Mouse (Mus musculus): Measurements from ENCODE around the gene Gipr. TPM values are rescaled to one million over a fixed set of nuclear protein-coding genes. Genes with fewer than 3 reads are reported as not detected.

The Gipr gene
- polyA plus RNA-seq, 1 experiment from 2014 or later, result 2.0 TPM

GRCm38 (mm10) chr7:19180862-19181429 is 15.0 kb upstream of the Gipr start:
- Histone ChIP-seq H3K9ac (ENCODE audit: low read depth, low read length) (peak overlapping the region; percentile 38; the same call in 1 of the 2 replicates), H3K27me3 (replicated peaks; ENCODE audit: control insufficient read depth, insufficient read depth, low read length) (peaks cover 5% of the 10 kb centered on the region), H3K4me1 (ENCODE audit: control insufficient read depth, insufficient read depth, low read depth, low read length) (peaks cover 21% of the 10 kb centered on the region), H3K36me3 (ENCODE audit: control insufficient read depth, insufficient read depth, low read length) (no peaks in the 10 kb centered on the region; the same call in 1 of the 2 replicates), H3K27ac (ENCODE audit: low read depth, low read length) (no peak overlapping the region), H3K4me3 (ENCODE audit: low read length) (peak overlapping the region; percentile 35), H3K9me3 (ENCODE audit: control insufficient read depth, low read length) (no peaks in the 10 kb centered on the region), H3K4me2 (ENCODE audit: low read length) (peak overlapping the region; percentile 49)
- ATAC-seq, result no peak
- 2% methylated on average over 10 of the region's 27 CpGs for WGBS

- Histone ChIP-seq H3K4me1 (ENCODE audit: control insufficient read depth, insufficient read depth, low read depth, low read length) (peaks cover 21% of the 10 kb centered on the region), H3K36me3 (ENCODE audit: control insufficient read depth, insufficient read depth, low read length) (no peaks in the 10 kb centered on the region; the same call in 1 of the 2 replicates), H3K9me3 (ENCODE audit: control insufficient read depth, low read length) (no peaks in the 10 kb centered on the region), H3K4me3 (ENCODE audit: low read length) (no peak overlapping the region; the same call in 1 of the 2 replicates), H3K4me2 (ENCODE audit: low read length) (peak overlapping the region; percentile 81), H3K27ac (ENCODE audit: low read depth, low read length) (no peak overlapping the region), H3K9ac (ENCODE audit: low read depth, low read length) (no peak overlapping the region), H3K27me3 (replicated peaks; ENCODE audit: control insufficient read depth, insufficient read depth, low read length) (peaks cover 5% of the 10 kb centered on the region)
- ATAC-seq, result no peak
- WGBS, result 43% methylated on average over 6 of the region's 6 CpGs
Observed at GRCm38 (mm10) chr7:19179936-19180335, 14.0 kb upstream of the Gipr start.

DNA sequence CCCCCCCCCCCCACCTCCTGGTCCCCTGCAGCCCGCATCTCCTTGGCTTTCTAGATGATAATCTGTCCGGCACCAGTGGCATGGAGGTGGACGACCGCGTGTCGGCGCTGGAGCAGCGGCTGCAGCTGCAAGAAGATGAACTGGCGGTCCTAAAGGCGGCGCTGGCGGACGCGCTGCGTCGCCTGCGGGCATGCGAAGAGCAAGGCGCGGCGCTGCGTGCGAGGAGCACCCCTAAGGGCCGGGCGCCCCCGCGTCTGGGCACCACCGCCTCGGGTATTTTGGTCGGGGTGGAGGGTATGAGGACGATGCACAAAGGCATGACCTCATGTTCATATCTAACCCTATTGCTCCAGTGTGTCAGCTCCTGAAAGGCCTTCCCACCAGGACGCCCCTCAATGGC is 13.2 kb upstream of the Gipr start:
- Histone ChIP-seq H3K27ac (ENCODE audit: low read depth, low read length) (no peak overlapping the region), H3K4me1 (ENCODE audit: control insufficient read depth, insufficient read depth, low read depth, low read length) (peaks cover 16% of the 10 kb centered on the region), H3K4me2 (ENCODE audit: low read length) (peak overlapping the region; percentile 81), H3K9ac (ENCODE audit: low read depth, low read length) (peak overlapping the region; percentile 52), H3K27me3 (replicated peaks; ENCODE audit: control insufficient read depth, insufficient read depth, low read length) (peaks cover 5% of the 10 kb centered on the region), H3K36me3 (ENCODE audit: control insufficient read depth, insufficient read depth, low read length) (no peaks in the 10 kb centered on the region; the same call in 1 of the 2 replicates), H3K4me3 (ENCODE audit: low read length) (peak overlapping the region; percentile 66), H3K9me3 (ENCODE audit: control insufficient read depth, low read length) (no peaks in the 10 kb centered on the region)
- ATAC-seq, result no peak
- WGBS, result under 1% methylated on average over 32 of the region's 32 CpGs

- H3K36me3 ChIP-seq (ENCODE audit: control insufficient read depth, insufficient read depth, low read length), result no peaks in the 10 kb centered on the region; the same call in 1 of the 2 replicates
- H3K9ac ChIP-seq (ENCODE audit: low read depth, low read length), result peak overlapping the region; percentile 56
- WGBS, result 6% methylated on average over 26 of the region's 27 CpGs
- peaks cover 5% of the 10 kb centered on the region for H3K27me3 ChIP-seq (replicated peaks; ENCODE audit: control insufficient read depth, insufficient read depth, low read length)
- peak overlapping the region; percentile 66 for H3K4me3 ChIP-seq (ENCODE audit: low read length)
- no peak for ATAC-seq
- peaks cover 16% of the 10 kb centered on the region for H3K4me1 ChIP-seq (ENCODE audit: control insufficient read depth, insufficient read depth, low read depth, low read length)
- H3K4me2 ChIP-seq (ENCODE audit: low read length), result peak overlapping the region; percentile 81
- H3K9me3 ChIP-seq (ENCODE audit: control insufficient read depth, low read length), result no peaks in the 10 kb centered on the region
- no peak overlapping the region for H3K27ac ChIP-seq (ENCODE audit: low read depth, low read length)
Observed at GRCm38 (mm10) chr7:19178443-19179092, 12.6 kb upstream of the Gipr start.

- no peak for ATAC-seq
- peaks cover 5% of the 10 kb centered on the region for H3K27me3 ChIP-seq (replicated peaks; ENCODE audit: control insufficient read depth, insufficient read depth, low read length)
- no peaks in the 10 kb centered on the region for H3K9me3 ChIP-seq (ENCODE audit: control insufficient read depth, low read length)
- peaks cover 16% of the 10 kb centered on the region for H3K4me1 ChIP-seq (ENCODE audit: control insufficient read depth, insufficient read depth, low read depth, low read length)
- 4% methylated on average over 18 of the region's 18 CpGs for WGBS
- peak overlapping the region; percentile 56 for H3K9ac ChIP-seq (ENCODE audit: low read depth, low read length)
- H3K4me2 ChIP-seq (ENCODE audit: low read length), result peak overlapping the region; percentile 81
- H3K27ac ChIP-seq (ENCODE audit: low read depth, low read length), result no peak overlapping the region
- H3K4me3 ChIP-seq (ENCODE audit: low read length), result peak overlapping the region; percentile 66
- H3K36me3 ChIP-seq (ENCODE audit: control insufficient read depth, insufficient read depth, low read length), result no peaks in the 10 kb centered on the region
Observed at GRCm38 (mm10) chr7:19178035-19178434, 12.1 kb upstream of the Gipr start.

GRCm38 (mm10) chr7:19177216-19177615 is 11.3 kb upstream of the Gipr start:
- Histone ChIP-seq H3K4me1 (ENCODE audit: control insufficient read depth, insufficient read depth, low read depth, low read length) (peaks cover 16% of the 10 kb centered on the region), H3K9ac (ENCODE audit: low read depth, low read length) (peak overlapping the region; percentile 69), H3K4me2 (ENCODE audit: low read length) (peak overlapping the region; percentile 81), H3K4me3 (ENCODE audit: low read length) (peak overlapping the region; percentile 66), H3K27me3 (replicated peaks; ENCODE audit: control insufficient read depth, insufficient read depth, low read length) (peaks cover 5% of the 10 kb centered on the region), H3K36me3 (ENCODE audit: control insufficient read depth, insufficient read depth, low read length) (no peaks in the 10 kb centered on the region), H3K27ac (ENCODE audit: low read depth, low read length) (no peak overlapping the region), H3K9me3 (ENCODE audit: control insufficient read depth, low read length) (no peaks in the 10 kb centered on the region)
- ATAC-seq, result no peak
- 66% methylated on average over 7 of the region's 7 CpGs for WGBS

DNA sequence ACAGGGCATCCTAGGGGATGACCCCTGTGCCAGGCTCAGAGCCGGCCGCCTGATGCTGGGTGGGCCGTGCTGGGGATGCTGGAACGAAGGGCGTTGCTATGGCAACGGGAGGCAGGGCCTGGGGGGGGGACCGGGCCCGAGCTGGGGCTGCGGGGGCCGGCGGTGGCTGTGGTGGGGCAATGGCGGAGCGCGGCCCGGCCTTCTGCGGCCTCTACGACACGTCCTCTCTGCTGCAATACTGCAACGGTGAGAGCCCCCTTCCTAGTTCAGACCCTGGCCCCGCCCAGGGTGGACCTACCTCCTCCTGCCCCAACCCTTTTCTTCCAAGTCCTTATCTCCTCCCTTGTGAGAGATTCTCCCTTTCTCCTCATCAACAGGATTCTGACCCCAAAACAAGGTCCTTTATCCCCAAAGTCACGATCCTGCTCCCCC is 10.6 kb upstream of the Gipr start:
- peak overlapping the region; percentile 66 for H3K4me3 ChIP-seq (ENCODE audit: low read length)
- WGBS, result 8% methylated on average over 11 of the region's 21 CpGs
- H3K9me3 ChIP-seq (ENCODE audit: control insufficient read depth, low read length), result no peaks in the 10 kb centered on the region
- peaks cover 5% of the 10 kb centered on the region for H3K27me3 ChIP-seq (replicated peaks; ENCODE audit: control insufficient read depth, insufficient read depth, low read length)
- peaks cover 19% of the 10 kb centered on the region for H3K4me1 ChIP-seq (ENCODE audit: control insufficient read depth, insufficient read depth, low read depth, low read length)
- no peaks in the 10 kb centered on the region for H3K36me3 ChIP-seq (ENCODE audit: control insufficient read depth, insufficient read depth, low read length)
- peak; percentile 55 for ATAC-seq
- peak overlapping the region; percentile 69 for H3K9ac ChIP-seq (ENCODE audit: low read depth, low read length)
- H3K27ac ChIP-seq (ENCODE audit: low read depth, low read length), result peak overlapping the region; percentile 73
- peak overlapping the region; percentile 81 for H3K4me2 ChIP-seq (ENCODE audit: low read length)

GRCm38 (mm10) chr7:19175708-19176515 is 10.0 kb upstream of the Gipr start, which contains the start of gene Eml2:
Gene Eml2 (plus strand): TSS chr7:19176421.
- Histone ChIP-seq H3K9ac (ENCODE audit: low read depth, low read length) (peak within 1 kb of the TSS; percentile 69), H3K4me1 (ENCODE audit: control insufficient read depth, insufficient read depth, low read depth, low read length) (peaks cover 19% of the 10 kb centered on the region), H3K4me2 (ENCODE audit: low read length) (peak within 1 kb of the TSS; percentile 81), H3K4me3 (ENCODE audit: low read length) (peak within 1 kb of the TSS; percentile 66), H3K9me3 (ENCODE audit: control insufficient read depth, low read length) (no peaks in the 10 kb centered on the region), H3K36me3 (ENCODE audit: control insufficient read depth, insufficient read depth, low read length) (no peaks in the 10 kb centered on the region), H3K27me3 (replicated peaks; ENCODE audit: control insufficient read depth, insufficient read depth, low read length) (peaks cover 5% of the 10 kb centered on the region), H3K27ac (ENCODE audit: low read depth, low read length) (peak within 1 kb of the TSS; percentile 73)
- ATAC-seq, result peak; percentile 95
- WGBS, result 1% methylated on average over 28 of the region's 30 CpGs

DNA sequence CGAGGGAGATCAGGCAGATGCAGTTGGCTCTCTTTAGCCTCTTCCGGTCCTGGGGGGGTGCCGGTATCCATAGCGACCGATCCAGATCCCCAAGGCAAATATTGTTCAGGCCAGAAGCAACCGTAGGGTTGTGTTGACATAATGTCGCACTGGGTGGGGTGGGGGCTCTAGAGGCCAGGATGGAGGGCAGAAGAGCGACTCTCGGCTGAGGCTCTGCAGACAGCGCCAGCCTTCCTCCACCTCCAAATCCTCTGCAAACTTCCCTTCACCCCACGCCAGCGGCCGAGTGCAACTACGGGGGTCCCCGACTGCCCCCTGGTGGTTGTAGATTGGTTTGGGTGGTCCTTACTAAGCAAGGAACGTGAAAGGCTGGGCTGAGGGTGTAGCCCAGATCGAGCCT is 6.9 kb upstream of the Gipr start:
- no peak for ATAC-seq
- H3K9ac ChIP-seq (ENCODE audit: low read depth, low read length), result peak overlapping the region; percentile 48; the same call in 1 of the 2 replicates
- no peaks in the 10 kb centered on the region for H3K36me3 ChIP-seq (ENCODE audit: control insufficient read depth, insufficient read depth, low read length)
- H3K27ac ChIP-seq (ENCODE audit: low read depth, low read length), result no peak overlapping the region
- 5% methylated on average over 17 of the region's 17 CpGs for WGBS
- H3K9me3 ChIP-seq (ENCODE audit: control insufficient read depth, low read length), result no peaks in the 10 kb centered on the region
- no peaks in the 10 kb centered on the region for H3K27me3 ChIP-seq (replicated peaks; ENCODE audit: control insufficient read depth, insufficient read depth, low read length)
- peak overlapping the region; percentile 31 for H3K4me3 ChIP-seq (ENCODE audit: low read length)
- H3K4me2 ChIP-seq (ENCODE audit: low read length), result peak overlapping the region; percentile 57
- peaks cover 8% of the 10 kb centered on the region for H3K4me1 ChIP-seq (ENCODE audit: control insufficient read depth, insufficient read depth, low read depth, low read length)

Data from hindbrain, embryonic 16.5 days (tissue).